Mouse (Mus musculus): ENCODE data around the gene Cdc6.

DNA sequence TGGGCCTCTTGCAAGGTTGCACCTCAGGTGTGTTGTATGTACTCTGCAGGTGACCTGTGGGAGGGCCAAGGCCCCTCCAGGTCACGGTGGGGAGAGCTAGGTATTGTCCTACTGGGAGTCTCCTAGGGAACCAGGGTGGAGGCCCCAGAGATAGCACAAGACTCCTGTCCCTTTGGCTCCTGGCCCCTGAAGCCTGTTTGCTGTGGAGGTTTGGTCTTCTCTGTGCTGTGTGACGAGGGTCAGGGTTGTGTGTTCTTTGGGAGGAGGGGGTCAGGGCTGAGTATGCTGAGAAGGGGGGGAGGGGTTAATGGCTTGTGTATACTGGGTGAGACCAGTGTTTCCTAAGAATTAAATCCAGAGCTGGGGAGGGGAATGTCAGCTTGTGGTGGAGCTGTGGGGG lies 45.8 kb downstream of the Cdc6 start:
- TF ChIP-seq CTCF (IDR thresholded peaks at IDR 0.05; ENCODE audit: low read depth), result no peak
- TF ChIP-seq EP300 (optimal IDR thresholded peaks at IDR 0.05), result no peak
